Mouse (Mus musculus) thymus, postnatal 4 days (tissue): ENCODE results near the gene Foxo1.

ENCODE experiments used
- DNase-seq: peaks from one replicate; pipeline ENCODE4 v3.0.0; 2021

The Foxo1 gene

GRCm38 (mm10) chr3:52376974-52377373 is 108.8 kb downstream of the Foxo1 start:
- no peak for DNase-seq

DNA sequence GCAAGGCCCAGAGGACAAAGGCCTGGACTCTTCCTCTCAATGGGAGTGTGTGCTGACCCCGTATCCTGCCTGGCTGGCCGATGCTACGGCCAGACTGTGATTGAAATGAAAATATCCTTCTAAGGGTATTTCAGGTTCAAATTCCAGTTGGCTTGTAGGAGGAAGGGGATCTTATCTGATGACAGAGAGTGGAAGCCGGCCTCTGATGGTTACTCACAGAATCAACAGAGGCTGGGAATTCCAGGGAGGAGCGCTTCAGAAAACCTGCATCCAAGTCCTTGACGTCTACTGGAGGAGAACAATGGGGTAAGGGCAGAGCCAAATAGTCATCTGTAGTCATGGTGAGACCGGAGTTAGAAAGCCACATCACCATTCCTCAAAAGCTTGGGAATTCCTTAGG is 115.2 kb downstream of the Foxo1 start:
- DNase-seq: no peak

GRCm38 (mm10) chr3:52386343-52386742 is 118.2 kb downstream of the Foxo1 start:
- no peak for DNase-seq

- no peak for DNase-seq
Observed at GRCm38 (mm10) chr3:52390321-52390720, 122.2 kb downstream of the Foxo1 start.

GRCm38 (mm10) chr3:52390766-52391665 is 122.9 kb downstream of the Foxo1 start:
- DNase-seq: peak; percentile 46

GRCm38 (mm10) chr3:52391897-52392296 is 123.8 kb downstream of the Foxo1 start:
- no peak for DNase-seq

GRCm38 (mm10) chr3:52392521-52392920 is 124.4 kb downstream of the Foxo1 start:
- no peak for DNase-seq

DNA sequence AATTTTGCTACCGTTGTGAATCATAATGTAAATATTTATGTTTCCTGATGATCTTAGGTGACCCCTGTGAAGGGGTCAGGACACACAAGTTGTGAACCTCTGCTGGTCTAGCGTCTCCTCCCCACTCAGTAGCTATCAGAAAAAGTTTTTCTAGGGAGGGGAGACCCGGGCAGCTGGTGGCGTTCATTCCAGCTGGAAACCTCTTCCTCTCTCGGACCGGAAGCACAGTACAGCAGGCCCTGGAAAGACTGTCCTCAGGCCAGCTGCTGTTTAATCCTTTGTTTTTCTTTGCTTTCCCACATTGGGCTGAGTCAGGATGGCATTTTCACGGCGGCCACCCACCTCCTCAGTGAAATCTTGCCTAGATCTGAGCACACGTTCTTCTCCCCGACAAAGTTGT is 125.0 kb downstream of the Foxo1 start:
- DNase-seq: no peak

- peak; percentile 77 for DNase-seq
Observed at GRCm38 (mm10) chr3:52396121-52396731, 128.1 kb downstream of the Foxo1 start.

DNA sequence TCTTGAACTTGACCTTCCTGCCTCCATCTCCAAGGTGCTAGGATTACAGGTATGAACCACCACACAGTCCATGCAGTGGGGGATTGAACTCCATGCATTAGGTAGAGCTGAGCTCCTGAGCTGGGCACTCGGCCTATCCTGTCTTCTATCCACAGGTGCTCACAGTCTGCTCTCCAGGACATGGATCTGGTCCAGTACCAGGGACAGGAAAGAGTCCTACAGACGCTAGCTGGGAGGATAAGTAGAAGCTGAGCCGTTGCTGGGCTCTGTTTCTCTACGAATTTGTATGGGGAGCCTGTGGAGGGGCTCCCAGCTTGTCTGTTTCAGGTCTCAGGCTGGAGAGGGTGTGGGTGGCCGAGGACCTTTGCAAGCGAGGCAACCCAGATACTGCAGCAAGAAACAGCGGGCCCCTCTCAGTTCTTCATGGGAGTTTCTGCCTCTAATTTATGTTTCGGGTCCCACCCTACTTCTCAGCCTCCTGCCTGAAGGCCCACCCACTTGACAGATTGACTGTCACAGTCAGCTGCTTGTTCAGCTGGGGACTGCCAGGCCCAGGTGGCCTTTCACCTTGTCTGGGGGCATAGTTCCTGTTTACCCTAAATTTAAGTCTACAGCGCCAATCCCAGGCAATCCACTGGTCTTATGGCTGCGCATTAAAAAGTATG is 128.9 kb downstream of the Foxo1 start:
- peak; percentile 71 for DNase-seq

DNA sequence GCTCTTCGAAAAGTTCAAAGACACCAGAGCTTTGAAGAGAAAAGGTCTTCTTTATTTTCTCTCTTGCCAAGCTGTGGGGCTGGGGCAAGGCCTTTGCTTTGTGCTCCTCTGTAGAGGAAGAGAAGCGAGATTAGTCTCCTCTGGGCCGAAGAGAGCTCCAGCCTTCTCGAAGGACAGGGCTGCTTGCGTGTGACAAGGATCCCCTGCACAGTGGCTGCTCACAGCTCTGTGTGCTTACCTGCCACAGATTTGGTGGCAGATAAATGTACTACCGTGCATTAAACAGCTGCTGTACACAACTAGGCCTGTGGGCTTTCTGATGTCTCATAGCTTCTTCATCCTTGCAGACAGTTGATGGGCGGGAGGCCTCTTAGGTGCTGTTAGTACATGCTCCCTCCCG is 129.8 kb downstream of the Foxo1 start:
- peak; percentile 66 for DNase-seq

DNA sequence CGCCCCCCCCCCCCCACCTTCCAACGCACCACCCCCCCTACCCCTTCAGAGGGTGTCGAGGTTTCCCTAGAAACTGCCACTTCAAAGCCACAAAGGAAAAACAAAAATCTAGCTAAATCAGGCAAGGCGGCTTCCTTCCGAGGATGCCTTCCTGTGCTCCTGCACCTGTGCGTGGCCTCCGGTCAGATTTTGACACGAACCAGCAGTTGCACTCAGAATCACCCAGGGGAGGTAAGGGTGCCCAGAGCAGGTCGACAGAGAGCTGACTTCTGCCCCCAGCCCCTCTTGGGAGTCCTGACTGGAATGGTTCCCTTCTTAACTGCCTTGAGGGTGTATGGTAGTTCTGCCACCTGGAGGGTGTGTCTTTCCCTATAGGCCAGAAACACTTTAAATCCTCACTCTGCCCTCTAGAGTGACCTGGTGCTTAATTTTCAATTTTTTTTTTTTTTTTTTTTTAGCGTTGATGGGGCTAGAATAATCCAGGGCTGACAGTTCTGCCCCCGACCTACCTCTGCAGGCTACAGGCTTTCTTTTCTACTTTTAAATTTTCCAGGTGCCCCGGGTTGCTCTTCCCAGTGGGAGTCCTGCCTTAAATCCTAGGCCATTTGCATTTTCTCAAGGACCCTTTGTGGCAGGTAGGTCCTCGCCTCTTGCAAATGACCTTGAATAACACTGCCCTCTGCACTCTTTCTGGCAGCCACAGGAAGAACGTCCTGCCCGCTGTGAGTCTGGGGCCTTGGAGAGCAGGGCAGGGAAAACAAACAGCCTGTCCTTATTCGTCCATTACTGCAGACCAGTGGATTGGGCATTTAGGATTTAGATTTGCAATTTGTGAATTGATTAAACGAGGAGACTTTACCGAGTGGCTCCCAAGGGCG is 132.4 kb downstream of the Foxo1 start:
- peak; percentile 55 for DNase-seq

DNA sequence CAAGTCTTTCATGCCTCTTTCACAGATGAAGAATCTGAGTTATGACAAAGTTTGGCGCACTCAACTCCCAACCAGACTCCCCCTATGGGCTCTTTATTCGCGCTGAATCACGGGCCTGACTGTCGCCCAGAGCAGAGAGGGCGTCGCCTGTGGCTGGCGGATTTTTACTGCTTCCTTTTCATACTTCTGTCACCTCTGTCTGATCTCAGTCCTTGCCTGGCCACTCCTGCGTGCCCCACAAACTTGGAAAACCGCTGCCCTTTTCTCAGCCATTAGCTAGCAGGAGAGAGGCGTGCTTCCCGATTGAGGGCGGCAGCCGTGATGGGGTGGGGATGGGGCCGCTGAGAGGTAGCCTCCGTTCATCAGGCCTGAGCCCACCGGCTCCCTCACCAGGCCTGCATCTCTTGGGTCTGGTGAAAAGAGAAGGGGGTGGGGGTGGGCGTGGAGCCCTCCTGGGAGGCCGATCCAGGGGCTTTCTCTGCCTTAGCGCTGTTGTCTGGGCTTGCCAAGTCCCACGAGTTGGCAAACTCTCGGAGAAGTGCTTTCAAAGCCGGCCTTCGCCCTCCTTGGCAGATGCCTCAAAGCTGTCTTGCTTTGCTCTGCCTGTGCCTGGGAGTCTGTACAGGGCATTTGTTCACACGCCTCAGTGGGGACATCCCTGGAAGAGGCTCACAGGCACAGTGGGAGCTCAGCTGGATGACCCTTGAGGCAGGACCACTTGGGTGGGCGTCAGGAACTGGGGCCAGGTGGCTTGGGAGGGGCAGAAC is 133.2 kb downstream of the Foxo1 start:
- DNase-seq: peak; percentile 70
